Mouse (Mus musculus): ENCODE data around the gene Setd2. TPM values are rescaled to one million over a fixed set of nuclear protein-coding genes. Genes with fewer than 3 reads are reported as not detected.

Gene Setd2
- total and polyA plus RNA-seq, 3 experiments: 28.2 to 105 (median 59.2) TPM

GRCm38 (mm10) chr9:110665912-110666311, 133.5 kb downstream of the Setd2 start (continued):
- no peak for TF ChIP-seq ZNF384 (IDR thresholded peaks at IDR 0.05; ENCODE audit: low read depth, low read length)
- peak; percentile 85 for TF ChIP-seq ETS1 (IDR thresholded peaks at IDR 0.05; ENCODE audit: low read depth, low read length)
- no peak for TF ChIP-seq CHD1 (IDR thresholded peaks at IDR 0.05; ENCODE audit: low read depth, low read length)
- no peak for TF ChIP-seq RAD21 (IDR thresholded peaks at IDR 0.05; ENCODE audit: low read depth, low read length)

- no peak for DNase-seq (ENCODE audit: low read depth, low spot score)
- peaks cover 15% of the 10 kb centered on the region for H3K79me2 ChIP-seq (ENCODE audit: control insufficient read depth, insufficient read depth, low read length, poor library complexity)
- no peaks in the 10 kb centered on the region for H3K9me3 ChIP-seq (replicated peaks; ENCODE audit: insufficient read depth, low read length)
- H3K27ac ChIP-seq (ENCODE audit: control insufficient read depth, low read depth, low read length): peak overlapping the region; percentile 45
- H3K36me3 ChIP-seq (ENCODE audit: control insufficient read depth in 1 of 2, insufficient read depth in 2 of 2, low read length in 2 of 2): peaks cover 0 to 35% of the 10 kb centered on the region in 2 experiments; a peak in 2 of 4 replicates
- H3K4me3 ChIP-seq (ENCODE audit: control insufficient read depth in 1 of 2, insufficient read depth in 1 of 2, low read depth in 2 of 2, low read length in 2 of 2): no peak overlapping the region
- no peak overlapping the region for H3K9ac ChIP-seq (ENCODE audit: control insufficient read depth, low read depth, low read length, poor library complexity, severe bottlenecking)
- TF ChIP-seq ELF1 (IDR thresholded peaks at IDR 0.05; ENCODE audit: low read depth, low read length): no peak
- TF ChIP-seq BHLHE40 (IDR thresholded peaks at IDR 0.05; ENCODE audit: borderline replicate concordance, low read depth, low read length): no peak
- no peak for TF ChIP-seq SIN3A (IDR thresholded peaks at IDR 0.05; ENCODE audit: low read length)
- TF ChIP-seq TCF12 (IDR thresholded peaks at IDR 0.05; ENCODE audit: low read depth, low read length): no peak
- no peak for TF ChIP-seq MEF2A (IDR thresholded peaks at IDR 0.05; ENCODE audit: extremely low read depth, insufficient replicate concordance, low read depth, low read length, poor library complexity, severe bottlenecking)
- TF ChIP-seq CHD2 (IDR thresholded peaks at IDR 0.05; ENCODE audit: low read length): no peak
- no peak for TF ChIP-seq CHD1 (IDR thresholded peaks at IDR 0.05; ENCODE audit: low read depth, low read length)
- no peak for TF ChIP-seq E2F4 (IDR thresholded peaks at IDR 0.05; ENCODE audit: borderline replicate concordance, low read depth, low read length)
- TF ChIP-seq USF2 (IDR thresholded peaks at IDR 0.05; ENCODE audit: borderline replicate concordance in 1 of 2, insufficient read depth in 1 of 2, low read depth in 1 of 2, low read length in 2 of 2): no peak
- TF ChIP-seq MAFK (IDR thresholded peaks at IDR 0.05; ENCODE audit: borderline replicate concordance, low read depth, low read length): no peak
- no peak for TF ChIP-seq MYB (IDR thresholded peaks at IDR 0.05; ENCODE audit: low read depth, low read length)
- TF ChIP-seq MYC (IDR thresholded peaks at IDR 0.05; ENCODE audit: low read depth, low read length): no peak
- no peak for TF ChIP-seq ETS1 (IDR thresholded peaks at IDR 0.05; ENCODE audit: low read depth, low read length)
- TF ChIP-seq POLR2A (IDR thresholded peaks at IDR 0.05; ENCODE audit: control insufficient read depth in 1 of 2, insufficient read depth in 1 of 2, low read depth in 1 of 2, low read length in 2 of 2, poor library complexity in 1 of 2): no peak
- TF ChIP-seq ZNF384 (IDR thresholded peaks at IDR 0.05; ENCODE audit: low read depth, low read length): no peak
- TF ChIP-seq TBP (IDR thresholded peaks at IDR 0.05; ENCODE audit: low read depth, low read length): no peak
- H3K27me3 ChIP-seq (ENCODE audit: control insufficient read depth in 1 of 2, insufficient read depth in 2 of 2, low read length in 2 of 2): no peaks in the 10 kb centered on the region
- H3K4me1 ChIP-seq (ENCODE audit: control insufficient read depth in 1 of 2, insufficient read depth in 2 of 2, low read length in 2 of 2): peaks cover 15 to 38% of the 10 kb centered on the region in 2 experiments
Measured at GRCm38 (mm10) chr9:110666374-110666773, 134.0 kb downstream of the Setd2 start.

Measured in MEL (cell line).